Comparison of ENCODE assay signal across 8 mouse cellular contexts in genomic region chr9:69125011-69125786, GRCm38 (mm10).
DNase-seq lines count a peak whose midpoint lies in the region; ATAC-seq and TF ChIP-seq lines count a peak whose summit lies in the region.

No protein-coding gene starts in this region.

- H3K4me2 ChIP-seq in embryonic facial prominence, embryonic 13.5 days = peak overlapping the region; percentile 53
- peak overlapping the region; percentile 76 for H3K4me2 ChIP-seq in heart, embryonic 12.5 days
- peak overlapping the region; percentile 52 for H3K4me2 ChIP-seq in kidney, embryonic 14.5 days (replicated peaks; ENCODE audit: low read depth, low read length)
- peak overlapping the region; percentile 50 for H3K4me2 ChIP-seq in midbrain, postnatal 0 days (ENCODE audit: low read depth, low read length, poor library complexity, severe bottlenecking)

- no peak overlapping the region for H3K27ac ChIP-seq in embryonic facial prominence, embryonic 13.5 days
- peak overlapping the region; percentile 33; the same call in 1 of the 2 replicates for H3K27ac ChIP-seq in heart, embryonic 12.5 days (ENCODE audit: poor library complexity, severe bottlenecking)
- H3K27ac ChIP-seq in kidney, embryonic 14.5 days (ENCODE audit: low read depth, low read length) = no peak overlapping the region
- H3K27ac ChIP-seq in liver, adult 2 months (replicated peaks; ENCODE audit: insufficient read depth, low read depth, low read length) = no peak overlapping the region
- no peak overlapping the region for H3K27ac ChIP-seq in midbrain, postnatal 0 days (ENCODE audit: low read depth, low read length)

- H3K36me3 ChIP-seq in embryonic facial prominence, embryonic 13.5 days = no peaks in the 10 kb centered on the region
- H3K36me3 ChIP-seq in heart, embryonic 12.5 days = no peaks in the 10 kb centered on the region
- H3K36me3 ChIP-seq in kidney, embryonic 14.5 days (ENCODE audit: control insufficient read depth, insufficient read depth, low read length) = no peaks in the 10 kb centered on the region
- H3K36me3 ChIP-seq in liver, adult 2 months (ENCODE audit: control insufficient read depth, insufficient read depth, low read length) = no peaks in the 10 kb centered on the region
- no peaks in the 10 kb centered on the region for H3K36me3 ChIP-seq in midbrain, postnatal 0 days (ENCODE audit: insufficient read depth, low read length)

- H3K4me3 ChIP-seq in embryonic facial prominence, embryonic 13.5 days = peak overlapping the region; percentile 25; the same call in 1 of the 2 replicates
- H3K4me3 ChIP-seq in heart, embryonic 12.5 days = peak overlapping the region; percentile 39
- H3K4me3 ChIP-seq in kidney, embryonic 14.5 days (ENCODE audit: low read length) = peak overlapping the region; percentile 22
- peak overlapping the region; percentile 35 for H3K4me3 ChIP-seq in liver, adult 2 months (ENCODE audit: insufficient read depth, low read depth, low read length)
- peak overlapping the region; percentile 15 for H3K4me3 ChIP-seq in midbrain, postnatal 0 days (ENCODE audit: low read depth, low read length)

- H3K4me1 ChIP-seq in embryonic facial prominence, embryonic 13.5 days = peaks cover 7% of the 10 kb centered on the region; the same call in 1 of the 2 replicates
- H3K4me1 ChIP-seq in heart, embryonic 12.5 days (replicated peaks) = peaks cover 34% of the 10 kb centered on the region
- peaks cover 4% of the 10 kb centered on the region; the same call in 1 of the 2 replicates for H3K4me1 ChIP-seq in kidney, embryonic 14.5 days (ENCODE audit: control insufficient read depth, insufficient read depth, low read length)
- H3K4me1 ChIP-seq in liver, adult 2 months (ENCODE audit: control insufficient read depth, insufficient read depth, low read length) = no peaks in the 10 kb centered on the region
- no peaks in the 10 kb centered on the region for H3K4me1 ChIP-seq in midbrain, postnatal 0 days (ENCODE audit: insufficient read depth, low read length)

- H3K9ac ChIP-seq in embryonic facial prominence, embryonic 13.5 days = 0 out of 2 replicates have a peak overlapping the region, but pooled peaks have one; percentile 16
- H3K9ac ChIP-seq in heart, embryonic 12.5 days = no peak overlapping the region
- H3K9ac ChIP-seq in kidney, embryonic 14.5 days (ENCODE audit: low read depth, low read length) = no peak overlapping the region
- H3K9ac ChIP-seq in liver, adult 2 months (ENCODE audit: low read depth, low read length) = no peak overlapping the region
- H3K9ac ChIP-seq in midbrain, postnatal 0 days (replicated peaks; ENCODE audit: low read length, poor library complexity, severe bottlenecking) = no peak overlapping the region

- H3K27me3 ChIP-seq in embryonic facial prominence, embryonic 13.5 days = no peaks in the 10 kb centered on the region; the same call in 1 of the 2 replicates
- peaks cover 39% of the 10 kb centered on the region for H3K27me3 ChIP-seq in heart, embryonic 12.5 days (replicated peaks)
- H3K27me3 ChIP-seq in kidney, embryonic 14.5 days (ENCODE audit: control insufficient read depth, insufficient read depth, low read length) = no peaks in the 10 kb centered on the region; the same call in 1 of the 2 replicates
- no peaks in the 10 kb centered on the region for H3K27me3 ChIP-seq in liver, adult 2 months (ENCODE audit: control insufficient read depth, insufficient read depth, low read length)
- H3K27me3 ChIP-seq in midbrain, postnatal 0 days (ENCODE audit: insufficient read depth, low read length) = no peaks in the 10 kb centered on the region

- ATAC-seq in embryonic facial prominence, embryonic 13.5 days (ENCODE audit: insufficient number of reproducible peaks, insufficient read depth, low FRiP score, low TSS enrichment, low read depth) = no peak
- ATAC-seq in heart, embryonic 12.5 days (ENCODE audit: insufficient number of reproducible peaks, low FRiP score) = no peak
- peak; percentile 67 for ATAC-seq in kidney, embryonic 14.5 days (ENCODE audit: low FRiP score, low TSS enrichment)
- no peak for ATAC-seq in midbrain, postnatal 0 days (ENCODE audit: low FRiP score)

- peak; percentile 45 to 52 for DNase-seq in urinary bladder, adult 18-20 months (ENCODE audit: low spot score in 2 of 2)
- DNase-seq in urinary bladder, adult 2 months (ENCODE audit: low spot score) = no peak
- DNase-seq in liver, adult 2 months (ENCODE audit: extremely low read depth, low read depth, low spot score) = no peak
- DNase-seq in midbrain, postnatal 0 days (ENCODE audit: low spot score) = no peak
- DNase-seq in thymus, postnatal 0 days (ENCODE audit: low spot score) = peak; percentile 39

- TF ChIP-seq POLR2A in liver, adult 2 months (IDR thresholded peaks at IDR 0.05; ENCODE audit: extremely low read depth, insufficient read depth, low read length) = no peak

- TF ChIP-seq CTCF in liver, adult 2 months (IDR thresholded peaks at IDR 0.05; ENCODE audit: low read depth, low read length) = no peak
- TF ChIP-seq CTCF in midbrain, postnatal 0 days (IDR thresholded peaks at IDR 0.05) = no peak

- 11% methylated on average over 22 of the region's 22 CpGs for WGBS in embryonic facial prominence, embryonic 13.5 days
- WGBS in heart, embryonic 12.5 days = 13% methylated on average over 22 of the region's 22 CpGs
- 4% methylated on average over 22 of the region's 22 CpGs for WGBS in kidney, embryonic 14.5 days
- 33% methylated on average over 22 of the region's 22 CpGs for WGBS in liver, adult 2 months
- 12% methylated on average over 22 of the region's 22 CpGs for WGBS in midbrain, postnatal 0 days

- H3K9me3 ChIP-seq in embryonic facial prominence, embryonic 13.5 days = no peaks in the 10 kb centered on the region
- H3K9me3 ChIP-seq in heart, embryonic 12.5 days (replicated peaks) = no peaks in the 10 kb centered on the region
- no peaks in the 10 kb centered on the region for H3K9me3 ChIP-seq in kidney, embryonic 14.5 days (ENCODE audit: control insufficient read depth, low read length)
- H3K9me3 ChIP-seq in midbrain, postnatal 0 days (ENCODE audit: low read length) = no peaks in the 10 kb centered on the region

- no peaks in the 10 kb centered on the region for H3K79me2 ChIP-seq in liver, adult 2 months (ENCODE audit: control insufficient read depth, insufficient read depth, low read length)

Comparison
In these comparisons a context has a peak if more than half of its experiments do, and no peak if none do; other contexts are left out.
1. DNase-seq: peak in urinary bladder, adult 18-20 months (2 of 2) and thymus, postnatal 0 days (single experiment); none in urinary bladder, adult 2 months (single experiment), liver, adult 2 months (single experiment) and midbrain, postnatal 0 days (single experiment).
2. Peak in every context shown above with its lines, with median percentiles within 50 percentile points of each other: H3K4me2 ChIP-seq and H3K4me3 ChIP-seq.